Mouse (Mus musculus) 3T3-L1 (cell line): ENCODE results near the gene Slc25a16.
A peak's percentile ranks its signal among the peaks of the same experiment; 100 is the strongest.

Source experiments
- DNase-seq: peaks from one replicate; pipeline ENCODE4 v3.0.0-alpha.2; 2015; ENCODE audit warnings: low read depth, low spot score

The Slc25a16 gene

GRCm38 (mm10) chr10:62919925-62920765, at the start of gene Slc25a16:
Gene Slc25a16 (plus strand): TSS chr10:62920633.
- peak; percentile 77 for DNase-seq

- DNase-seq = no peak
These were observed 45.6 kb upstream of the Slc25a16 start for GRCm38 (mm10) chr10:62874828-62875227.

- no peak for DNase-seq
These were observed 44.9 kb upstream of the Slc25a16 start for GRCm38 (mm10) chr10:62875565-62875964.

- DNase-seq = no peak
These were observed 42.4 kb upstream of the Slc25a16 start for GRCm38 (mm10) chr10:62878056-62878455.

- peak; percentile 27 for DNase-seq
These were observed 39.2 kb upstream of the Slc25a16 start for GRCm38 (mm10) chr10:62881211-62881610.

GRCm38 (mm10) chr10:62883933-62884372, 36.5 kb upstream of the Slc25a16 start:
- DNase-seq = no peak

GRCm38 (mm10) chr10:62884517-62884916, 35.9 kb upstream of the Slc25a16 start:
- DNase-seq = no peak

GRCm38 (mm10) chr10:62885460-62885859, 35.0 kb upstream of the Slc25a16 start:
- DNase-seq = no peak

- no peak for DNase-seq
These were observed 34.2 kb upstream of the Slc25a16 start for GRCm38 (mm10) chr10:62885969-62886798.

GRCm38 (mm10) chr10:62886799-62887591, 33.4 kb upstream of the Slc25a16 start:
- DNase-seq = peak; percentile 28

GRCm38 (mm10) chr10:62891025-62891424, 29.4 kb upstream of the Slc25a16 start:
- no peak for DNase-seq

GRCm38 (mm10) chr10:62892549-62893232, 27.7 kb upstream of the Slc25a16 start:
- peak; percentile 13 for DNase-seq

GRCm38 (mm10) chr10:62893356-62893884, 27.0 kb upstream of the Slc25a16 start:
- no peak for DNase-seq

GRCm38 (mm10) chr10:62894447-62894846, 26.0 kb upstream of the Slc25a16 start:
- no peak for DNase-seq

GRCm38 (mm10) chr10:62895386-62895785, 25.0 kb upstream of the Slc25a16 start:
- no peak for DNase-seq

- DNase-seq = no peak
These were observed 24.4 kb upstream of the Slc25a16 start for GRCm38 (mm10) chr10:62896035-62896434.

GRCm38 (mm10) chr10:62896774-62897173, 23.7 kb upstream of the Slc25a16 start:
- DNase-seq = no peak

- no peak for DNase-seq
These were observed 23.0 kb upstream of the Slc25a16 start for GRCm38 (mm10) chr10:62897437-62897836.

GRCm38 (mm10) chr10:62898061-62898460, 22.4 kb upstream of the Slc25a16 start:
- DNase-seq = no peak

GRCm38 (mm10) chr10:62900144-62900543, 20.3 kb upstream of the Slc25a16 start:
- no peak for DNase-seq

- no peak for DNase-seq
These were observed 18.6 kb upstream of the Slc25a16 start for GRCm38 (mm10) chr10:62901826-62902225.
